Mouse (Mus musculus): ENCODE results near the gene Gpc5.

- no peak for TF ChIP-seq CTCF (IDR thresholded peaks at IDR 0.05; ENCODE audit: extremely low read depth, insufficient read length, insufficient replicate concordance, low read depth, low read length)
- TF ChIP-seq POLR2A (IDR thresholded peaks at IDR 0.05; ENCODE audit: low read depth, low read length): no peak
Measured at GRCm38 (mm10) chr14:115746013-115746412, 654.0 kb downstream of the Gpc5 start.
